Mouse (Mus musculus): Measurements from ENCODE around the gene Rapgef3. TPM values are rescaled to one million over a fixed set of nuclear protein-coding genes. Genes with fewer than 3 reads are reported as not detected.

The Rapgef3 gene
- total RNA-seq (2021), result 10 to 100 TPM; 33.1 to 35.1 TPM

DNA sequence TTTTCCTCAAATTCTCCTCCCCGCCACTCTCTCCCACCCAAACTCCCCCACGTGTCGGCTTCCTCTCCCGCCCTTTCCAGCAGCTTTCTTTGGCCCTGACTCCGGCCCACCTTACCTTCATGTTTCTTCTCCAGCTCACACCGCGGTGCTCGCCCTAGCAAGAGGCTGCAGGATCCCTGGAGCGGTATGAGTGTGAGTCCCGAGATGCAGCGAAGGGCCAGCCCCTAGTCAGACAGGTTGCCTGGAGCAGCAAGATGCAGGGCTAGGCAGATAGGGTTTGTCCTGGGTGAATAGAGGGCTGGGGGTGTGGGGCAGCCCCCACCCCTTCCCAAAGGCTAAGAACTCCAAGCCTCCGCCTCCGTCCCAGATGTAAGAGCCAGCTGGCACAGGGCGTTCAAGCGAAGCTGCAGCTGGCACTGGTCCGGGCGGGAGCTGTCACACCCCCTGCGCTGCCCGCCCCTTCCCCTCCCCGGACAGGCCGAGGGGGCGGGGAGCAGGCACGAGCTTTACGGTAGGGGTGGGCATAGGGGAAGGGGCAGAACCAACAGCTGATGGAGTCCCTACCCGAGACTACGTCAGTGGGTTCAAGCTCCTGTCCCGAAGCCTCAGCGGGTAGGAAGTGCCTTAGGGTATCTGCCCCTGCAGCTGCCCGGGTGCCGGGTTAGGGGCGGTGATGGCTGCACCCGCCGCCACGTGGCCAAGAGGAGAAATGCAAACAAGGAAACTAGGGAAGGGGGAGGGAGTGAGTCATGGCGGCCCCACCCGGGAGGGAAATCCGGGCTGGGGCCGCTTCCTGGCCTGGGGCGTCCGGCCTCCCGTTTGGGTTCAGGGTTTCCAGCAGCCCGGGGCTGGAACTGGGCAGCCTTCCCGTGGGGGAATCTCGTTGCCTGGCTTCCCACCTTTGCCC lies at the start of gene Rapgef3:
TSS of gene Rapgef3 (minus strand) at position 693 of the 907 bp plus-strand sequence.
- intact Hi-C loops (cut with DNase I), result loop anchor here (1.0 to 5.0 kb wide), 2 partner anchors 15 to 45 kb away; no protein-coding TSS in a partner anchor
- DNase-seq (ENCODE audit: low spot score in 2 of 2), result peak; percentile 75 to 78

DNA sequence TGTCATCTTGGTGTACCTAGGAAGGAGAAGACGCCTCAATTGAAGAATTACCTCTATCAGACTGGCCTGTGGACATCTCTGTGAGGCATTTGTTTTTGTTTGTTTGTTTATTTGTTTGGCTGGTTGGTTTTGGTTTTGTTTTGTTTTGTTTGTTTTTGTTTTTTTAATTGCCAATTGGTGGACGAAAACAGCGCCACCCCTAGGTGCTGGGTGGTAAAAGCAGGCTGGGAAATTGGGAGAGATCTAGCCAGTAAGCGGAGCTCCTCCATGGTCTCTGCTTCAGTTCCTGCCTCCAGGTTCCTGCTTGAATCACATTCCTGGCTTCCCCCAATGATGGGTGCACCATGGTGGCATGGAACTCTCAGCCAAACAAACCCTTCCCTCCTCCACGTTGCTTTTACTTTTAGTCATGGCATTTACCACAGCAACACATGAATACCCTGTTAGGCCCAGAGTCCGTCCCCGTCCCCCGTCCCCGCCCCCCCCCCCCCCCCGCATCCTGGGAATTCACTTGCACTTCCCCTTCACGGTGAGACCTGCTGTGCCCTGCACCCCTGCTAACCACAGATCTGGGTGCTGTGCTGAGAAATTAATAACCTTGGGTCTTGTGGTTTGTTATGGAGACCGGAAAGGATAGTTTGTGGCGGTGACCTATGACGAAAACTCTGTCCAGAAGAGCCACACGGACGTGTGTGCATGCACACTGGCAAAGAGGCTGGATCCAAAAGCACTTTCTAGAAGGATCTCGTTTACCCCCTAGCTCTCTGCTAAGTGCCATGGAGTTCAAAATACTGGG lies 48.6 kb upstream of the Rapgef3 start:
- no peak for DNase-seq (ENCODE audit: low spot score in 2 of 2)
- intact Hi-C loops (cut with DNase I), result no loop called here

DNA sequence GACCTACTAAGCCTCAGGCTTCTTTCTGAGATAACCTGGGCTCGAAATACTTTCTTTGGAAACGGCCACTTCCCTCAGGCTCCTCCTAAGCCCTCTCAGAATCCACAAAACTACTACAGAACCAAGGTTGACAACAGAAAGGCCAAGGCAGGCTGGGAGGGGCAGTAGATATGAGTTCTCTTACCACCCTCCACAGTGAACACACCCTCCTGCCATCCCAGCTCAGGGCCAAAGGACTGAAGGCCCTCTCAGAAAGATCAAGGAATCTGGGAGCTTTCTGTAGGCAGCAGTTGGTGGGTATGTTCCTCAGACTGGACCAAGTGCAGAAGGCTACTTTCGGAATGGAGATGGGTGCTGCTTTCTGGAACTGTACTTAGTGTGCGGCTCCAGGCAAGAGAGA lies 47.5 kb upstream of the Rapgef3 start:
- no peak for DNase-seq (ENCODE audit: low spot score in 2 of 2)
- intact Hi-C loops (cut with DNase I), result no loop called here

DNA sequence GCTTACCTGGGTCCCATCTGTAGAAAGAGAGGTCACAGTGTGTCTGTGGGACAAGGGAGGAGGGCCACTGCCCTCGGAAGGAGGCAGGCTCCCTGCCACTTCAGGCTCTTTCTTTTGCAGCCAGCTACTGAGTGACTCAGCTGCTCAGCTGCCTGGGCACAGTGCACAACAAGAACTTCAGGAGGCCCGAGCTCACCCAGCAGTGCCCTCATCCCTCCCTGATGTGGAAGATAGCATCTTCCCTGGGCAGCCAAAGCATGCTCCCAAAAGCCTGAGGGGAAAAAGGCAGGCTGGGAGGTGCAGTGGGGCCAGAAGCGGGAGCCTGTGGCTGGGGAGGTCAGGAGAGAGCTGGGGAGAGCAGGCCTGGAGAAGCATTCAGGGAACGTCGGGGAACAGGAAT lies 46.9 kb upstream of the Rapgef3 start:
- intact Hi-C loops (cut with DNase I), result no loop called here
- no peak for DNase-seq (ENCODE audit: low spot score in 2 of 2)

DNA sequence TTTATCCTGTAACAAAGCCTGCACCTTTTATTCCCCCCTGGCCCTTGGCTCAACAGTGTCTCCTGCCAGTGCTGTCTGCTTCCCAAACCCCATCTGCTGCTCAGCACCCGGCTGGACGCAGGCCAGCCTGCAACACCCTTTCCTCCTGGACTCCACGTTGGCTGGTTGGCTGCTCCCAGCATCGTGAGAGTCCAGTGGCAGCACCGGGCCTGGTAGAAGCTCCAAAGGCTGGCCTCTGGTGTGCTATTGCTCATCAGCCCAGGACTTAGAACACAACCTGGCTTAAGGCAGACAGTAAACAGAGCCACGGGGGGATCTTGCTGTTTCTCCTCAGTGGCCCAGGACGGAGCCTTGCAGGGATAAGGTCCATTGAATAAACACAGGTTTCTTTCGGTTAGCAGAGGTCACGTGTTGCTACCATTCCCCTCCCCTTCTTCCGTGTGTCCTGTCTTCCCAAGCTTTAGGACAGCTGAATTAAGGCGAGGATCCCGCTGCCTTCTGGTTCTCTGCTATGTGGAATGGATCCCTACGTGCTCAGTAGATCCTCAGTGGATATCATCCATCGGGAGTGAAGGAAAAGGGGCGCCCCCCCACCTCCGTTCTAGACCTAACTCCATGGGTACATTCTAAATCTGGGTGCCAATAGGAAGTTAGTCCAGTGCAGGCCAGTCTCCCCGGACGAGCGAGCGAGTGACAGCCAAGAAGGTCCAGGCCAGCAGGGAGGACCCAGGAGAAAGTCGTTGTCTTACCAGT lies 45.9 kb upstream of the Rapgef3 start:
- intact Hi-C loops (cut with DNase I), result no loop called here
- no peak for DNase-seq (ENCODE audit: low spot score in 2 of 2)

DNA sequence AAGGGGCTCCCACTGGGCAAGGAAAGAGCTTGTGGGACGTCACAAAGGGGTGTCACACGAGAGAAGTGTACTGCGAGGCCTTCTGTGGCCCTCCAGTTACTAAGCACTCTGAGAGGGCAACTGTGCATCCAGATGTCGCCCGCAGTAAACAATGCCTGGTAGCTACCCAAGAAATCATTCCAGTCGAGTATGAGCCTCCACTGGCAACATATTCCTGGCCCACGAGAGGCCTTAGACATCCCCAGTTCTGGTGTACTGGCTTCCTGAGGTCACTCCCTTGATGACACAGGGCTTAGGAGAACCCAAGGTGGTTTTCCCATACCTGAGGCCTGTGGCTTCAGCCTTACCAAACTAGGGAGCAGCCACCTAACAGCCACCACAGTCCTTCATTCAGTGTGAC lies 45.1 kb upstream of the Rapgef3 start:
- intact Hi-C loops (cut with DNase I), result loop anchor here (1.0 kb wide), 1 partner anchor 15 kb away; no protein-coding TSS in a partner anchor
- no peak for DNase-seq (ENCODE audit: low spot score in 2 of 2)

DNA sequence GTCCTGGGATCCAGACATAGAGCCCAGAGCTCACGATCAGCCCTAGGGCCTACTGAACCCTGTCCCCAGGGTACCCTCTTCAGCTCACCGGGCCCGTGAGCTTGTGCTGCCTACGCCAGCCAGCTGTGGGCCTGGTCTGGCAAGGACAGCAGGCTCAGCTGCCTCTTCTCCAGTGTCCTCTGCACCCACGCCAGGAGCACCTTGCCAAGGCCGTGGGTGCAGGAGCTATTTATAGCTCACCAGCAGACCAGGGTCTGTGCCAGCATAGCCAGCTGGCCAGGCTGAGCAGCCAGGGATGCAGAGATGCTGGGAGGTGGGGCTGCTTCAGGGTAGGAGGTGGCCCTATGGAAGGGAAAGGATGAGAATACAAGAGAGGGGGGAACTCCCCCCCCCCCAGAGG lies 44.4 kb upstream of the Rapgef3 start:
- DNase-seq (ENCODE audit: low spot score in 2 of 2), result peak; percentile 79 to 96
- intact Hi-C loops (cut with DNase I), result loop anchor here (1.0 kb wide), 1 partner anchor 16 kb away; no protein-coding TSS in a partner anchor

DNA sequence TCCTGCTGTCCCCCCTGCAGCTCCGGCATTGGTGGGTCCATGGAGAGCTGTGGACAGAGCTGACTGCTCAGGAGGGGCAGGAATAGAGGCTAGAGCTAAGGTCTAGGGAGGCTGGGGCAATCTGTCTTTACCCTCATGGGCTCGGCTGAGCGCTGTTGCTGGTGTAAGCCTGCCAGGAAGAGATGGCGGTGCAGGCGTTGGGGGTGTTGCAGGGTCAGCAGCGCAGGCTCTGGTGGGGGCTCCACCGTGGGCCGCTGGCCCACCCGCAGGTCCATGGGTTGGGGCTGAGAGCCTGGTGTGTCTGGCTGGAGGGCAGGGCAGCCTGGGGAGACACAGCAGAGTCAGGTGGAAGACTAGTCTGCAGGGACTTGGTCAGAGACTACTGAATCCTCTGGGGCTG lies 43.5 kb upstream of the Rapgef3 start:
- intact Hi-C loops (cut with DNase I), result no loop called here

DNA sequence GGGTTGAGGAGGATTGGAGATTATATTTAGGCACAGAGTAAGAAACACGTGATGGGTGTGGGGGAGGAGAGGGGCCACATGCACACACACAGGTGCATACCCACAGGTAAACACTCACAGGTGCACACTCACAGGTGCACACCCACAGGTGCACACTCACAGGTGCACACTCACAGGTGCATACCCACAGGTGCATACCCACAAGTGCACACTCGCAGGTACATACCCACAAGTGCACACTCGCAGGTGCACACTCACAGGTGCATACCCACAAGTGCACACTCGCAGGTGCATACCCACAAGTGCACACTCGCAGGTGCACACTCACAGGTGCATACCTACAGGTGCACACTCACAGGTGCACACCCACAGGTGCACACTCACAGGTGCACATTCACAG lies 42.6 kb upstream of the Rapgef3 start:
- intact Hi-C loops (cut with DNase I), result no loop called here
- DNase-seq (ENCODE audit: low spot score in 2 of 2), result no peak

More for the DNA sequence above, 43.5 kb upstream of the Rapgef3 start:
- DNase-seq (ENCODE audit: low spot score in 2 of 2), result no peak

DNA sequence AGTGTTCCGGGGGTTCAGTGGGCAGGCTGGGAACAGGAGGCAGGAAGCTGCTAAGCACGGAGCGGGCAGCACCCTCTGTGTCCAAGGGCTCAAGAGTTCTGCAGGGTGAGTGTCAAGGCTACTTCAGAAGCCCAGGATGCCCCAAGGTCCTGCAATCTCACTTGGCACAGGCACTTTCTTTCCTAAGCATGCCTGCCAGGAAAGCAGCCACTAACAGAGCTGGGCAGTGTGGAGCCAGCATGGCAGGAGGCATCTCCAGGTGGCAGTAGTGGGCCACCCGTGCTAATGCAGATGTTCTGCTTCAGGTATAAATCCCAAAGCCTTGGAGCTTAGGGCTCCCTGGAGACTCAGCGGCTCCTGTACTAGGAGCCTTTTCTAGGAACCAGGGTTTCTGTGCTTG lies 42.2 kb upstream of the Rapgef3 start:
- no peak for DNase-seq (ENCODE audit: low spot score in 2 of 2)
- intact Hi-C loops (cut with DNase I), result no loop called here

DNA sequence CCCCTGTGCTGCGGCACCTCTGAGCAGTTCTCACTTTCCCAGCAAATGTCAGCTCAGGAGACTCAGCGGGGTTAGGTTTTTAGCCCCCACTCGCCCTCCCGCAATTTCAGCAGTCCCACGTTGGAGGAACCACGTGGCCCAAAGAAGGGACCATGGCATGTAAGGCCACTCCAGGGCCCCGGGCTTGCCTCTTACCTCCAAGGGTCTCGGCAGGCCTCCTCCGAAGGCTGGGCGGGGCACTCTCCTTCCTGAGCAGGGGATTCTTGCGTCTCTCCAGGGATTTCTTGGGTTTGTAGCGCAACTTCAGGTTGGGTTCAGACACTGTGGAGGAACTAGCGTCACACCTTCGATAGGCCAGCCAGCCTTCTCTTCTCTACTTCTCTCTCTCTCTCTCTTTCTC lies 41.4 kb upstream of the Rapgef3 start:
- DNase-seq (ENCODE audit: low spot score in 2 of 2), result no peak
- intact Hi-C loops (cut with DNase I), result no loop called here

DNA sequence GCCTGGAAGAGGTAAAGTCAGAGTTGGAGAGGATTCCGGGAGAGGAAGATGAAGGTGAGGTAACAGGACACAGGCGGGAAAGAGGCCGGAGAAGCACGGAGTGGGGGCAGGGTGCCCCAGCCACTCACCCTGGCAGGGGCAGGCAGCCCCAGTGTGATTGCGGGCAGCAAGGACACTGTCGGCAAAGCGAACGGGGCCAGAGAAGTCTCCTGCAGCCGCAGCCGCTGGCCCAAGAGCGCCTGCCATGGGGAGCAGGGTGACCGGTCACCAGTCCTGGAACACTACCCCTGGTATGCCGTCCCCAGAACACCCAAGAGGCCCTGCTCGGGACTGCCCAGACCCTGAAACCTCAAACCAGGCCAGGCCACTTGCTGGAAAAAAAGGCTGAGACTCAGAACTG lies 40.8 kb upstream of the Rapgef3 start:
- intact Hi-C loops (cut with DNase I), result no loop called here

DNA sequence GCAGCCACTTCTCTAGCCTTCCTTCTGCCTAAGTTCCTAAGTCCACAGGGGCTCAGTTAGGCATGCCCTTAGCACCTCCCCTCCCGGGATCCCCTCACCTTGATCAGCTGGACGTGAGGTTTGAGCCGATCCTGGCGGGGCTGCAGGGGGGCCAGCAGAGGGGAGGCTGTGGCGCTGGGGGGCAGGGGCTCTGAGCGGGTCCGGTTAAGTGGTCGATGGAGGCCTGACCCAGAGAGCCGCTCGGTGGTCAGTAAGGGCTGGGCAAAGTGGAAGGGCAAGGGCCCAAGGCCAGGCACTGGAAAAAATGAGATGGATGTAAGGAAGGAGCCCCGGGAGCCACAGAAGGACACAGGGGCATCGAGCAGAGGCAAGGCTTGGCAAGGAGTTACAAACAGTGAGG lies 40.1 kb upstream of the Rapgef3 start:
- intact Hi-C loops (cut with DNase I), result no loop called here
- no peak for DNase-seq (ENCODE audit: low spot score in 2 of 2)

More for the DNA sequence above, 40.8 kb upstream of the Rapgef3 start:
- DNase-seq (ENCODE audit: low spot score in 2 of 2), result no peak

DNA sequence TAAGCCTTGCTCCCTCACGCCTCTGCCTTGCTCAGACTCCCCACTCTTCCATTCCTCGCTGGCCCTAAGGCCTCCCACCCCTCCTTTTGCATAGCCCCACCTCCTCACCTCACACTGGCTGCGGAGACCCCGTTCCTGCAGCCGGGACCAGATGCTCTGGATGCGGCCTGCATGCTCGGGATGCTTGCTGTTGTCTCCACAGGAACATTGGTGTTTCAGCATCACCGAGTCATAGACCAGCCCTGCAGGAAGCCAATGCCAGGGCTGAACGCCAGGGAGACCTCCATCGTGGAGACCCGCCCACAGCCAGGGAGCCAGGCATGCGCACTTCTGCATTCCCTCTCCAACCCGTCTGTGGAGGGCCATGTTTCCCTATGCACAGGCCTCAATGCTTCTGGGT lies 34.8 kb upstream of the Rapgef3 start:
- intact Hi-C loops (cut with DNase I), result no loop called here
- no peak for DNase-seq (ENCODE audit: low spot score in 2 of 2)

DNA sequence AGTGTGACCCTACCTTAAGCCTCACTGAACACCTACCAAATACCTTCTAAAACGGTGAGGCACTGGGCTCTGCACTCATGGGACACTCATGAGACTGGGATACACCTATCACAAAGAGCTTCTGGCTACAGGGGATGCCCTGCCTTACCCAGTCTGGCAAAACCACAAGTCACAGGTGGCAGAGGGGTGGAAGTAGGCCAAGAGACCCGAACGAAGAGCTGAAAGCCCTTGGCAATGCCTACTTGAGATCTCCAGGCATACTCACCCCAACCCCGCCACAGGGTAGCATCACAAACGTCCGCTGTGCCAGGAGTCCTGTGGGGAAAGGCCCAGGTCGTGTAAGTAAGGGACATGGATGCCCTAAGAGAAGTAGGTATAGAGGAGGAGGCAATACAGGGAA lies 34.0 kb upstream of the Rapgef3 start:
- DNase-seq (ENCODE audit: low spot score in 2 of 2), result no peak
- intact Hi-C loops (cut with DNase I), result no loop called here

DNA sequence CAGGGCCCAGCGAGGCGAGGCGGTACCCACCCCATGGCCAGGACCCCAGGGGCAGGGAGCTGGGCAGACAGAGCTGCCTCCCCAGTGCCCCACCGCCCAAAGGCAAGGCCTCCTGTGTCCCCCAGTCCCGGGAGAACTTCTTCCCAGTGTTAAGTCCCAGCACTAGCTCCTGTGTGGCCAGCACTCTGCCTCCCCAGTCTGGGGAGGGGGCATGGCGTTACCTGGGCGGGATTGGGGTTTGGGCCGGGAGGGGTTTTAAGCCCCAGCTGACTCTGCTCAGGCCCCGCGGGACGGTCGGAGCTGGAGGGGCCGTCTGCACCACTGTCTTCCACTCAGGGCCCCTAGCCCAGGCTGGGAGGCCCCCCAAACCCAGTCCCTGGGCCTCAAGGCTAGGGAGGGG lies 33.1 kb upstream of the Rapgef3 start:
- DNase-seq (ENCODE audit: low spot score in 2 of 2), result no peak
- intact Hi-C loops (cut with DNase I), result no loop called here

DNA sequence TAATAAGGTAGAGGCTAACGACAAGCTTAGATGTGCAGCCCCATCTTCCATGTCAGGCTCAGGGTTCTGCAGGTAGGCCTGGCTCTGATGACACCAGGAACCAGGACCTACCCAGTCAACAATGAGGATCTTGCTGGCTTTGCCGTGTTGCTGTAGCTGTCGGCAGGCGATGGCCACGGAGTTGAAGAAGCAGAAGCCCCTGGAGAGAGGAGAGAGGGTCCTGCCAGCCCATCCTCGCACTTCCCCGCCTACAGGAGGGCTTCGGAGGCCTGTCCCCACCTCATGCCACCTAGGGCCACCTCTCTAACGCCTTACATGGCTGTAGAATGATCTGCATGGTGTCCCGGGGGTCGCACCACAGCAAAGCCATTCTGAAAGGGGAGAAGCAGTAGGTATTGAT lies 31.7 kb upstream of the Rapgef3 start:
- no peak for DNase-seq (ENCODE audit: low spot score in 2 of 2)
- intact Hi-C loops (cut with DNase I), result no loop called here

DNA sequence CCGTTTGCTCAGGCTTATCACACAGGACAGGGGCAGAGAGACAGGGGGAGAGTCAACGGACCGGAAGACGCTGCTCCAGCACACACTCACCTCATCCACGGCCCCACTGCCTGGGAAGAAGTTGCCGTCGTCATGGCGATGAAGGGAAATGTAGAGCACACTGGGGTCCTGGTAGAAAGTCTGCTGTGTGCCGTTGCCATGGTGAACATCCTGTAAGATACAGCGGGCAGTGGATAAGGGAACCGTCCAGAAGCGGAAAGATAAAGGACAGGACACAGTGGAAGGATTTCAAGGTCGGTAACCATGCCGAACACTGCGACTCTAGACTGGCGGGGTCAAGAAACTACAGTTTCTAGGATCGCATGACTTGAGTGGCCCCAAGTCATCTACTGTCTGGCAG lies 30.4 kb upstream of the Rapgef3 start:
- intact Hi-C loops (cut with DNase I), result no loop called here

DNA sequence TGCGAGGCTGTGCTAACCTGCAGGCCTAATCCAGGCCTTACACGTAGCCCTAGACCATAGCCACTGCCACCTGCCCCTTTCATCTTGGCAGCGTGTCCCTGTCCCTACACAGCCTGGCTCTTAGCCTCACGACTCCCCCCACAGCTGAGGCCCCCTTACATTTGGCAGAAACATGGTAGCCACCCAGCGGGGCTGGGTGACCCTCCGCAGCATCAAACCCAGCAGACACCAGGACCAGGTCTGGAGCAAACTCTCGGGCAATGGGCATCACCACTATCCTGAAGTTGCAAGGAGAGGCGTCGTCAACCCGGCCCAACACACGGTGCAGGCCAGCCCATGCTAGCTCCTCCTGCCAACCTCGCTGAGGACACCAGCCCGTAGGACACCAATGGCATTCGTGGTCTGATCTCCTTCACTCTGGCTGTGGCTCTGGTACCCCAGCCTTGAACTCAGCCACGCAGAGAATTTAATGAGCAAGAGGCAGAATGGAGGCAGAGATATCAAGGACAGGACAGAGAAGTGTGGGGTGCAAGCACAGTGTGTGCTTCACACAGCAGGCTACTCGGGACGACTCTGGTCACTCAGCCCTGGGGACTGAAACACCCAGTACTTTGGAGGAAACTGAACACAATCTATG lies 29.0 kb upstream of the Rapgef3 start:
- no peak for DNase-seq (ENCODE audit: low spot score in 2 of 2)
- intact Hi-C loops (cut with DNase I), result no loop called here

More for the DNA sequence above, 30.4 kb upstream of the Rapgef3 start:
- DNase-seq (ENCODE audit: low spot score in 2 of 2), result no peak

Measured in left cerebral cortex, postnatal 25 days (tissue).